Mouse (Mus musculus) stomach, postnatal 0 days (tissue): ENCODE measurements around the gene Rbms3.

Experiments
- CTCF ChIP-seq: IDR thresholded peaks from 2 replicates; pipeline ENCODE4 v1.5.1; 2016; ENCODE audit warnings: antibody characterized with exemption, low read depth, mild to moderate bottlenecking, moderate library complexity
- EP300 ChIP-seq: optimal IDR thresholded peaks from 2 replicates; pipeline ENCODE3; 2016; ENCODE audit warnings: antibody characterized with exemption

- TF ChIP-seq CTCF (no peak), EP300 (no peak)
These were observed 763.7 kb downstream of the Rbms3 start for GRCm38 (mm10) chr9:116866060-116866459.
